Mouse (Mus musculus) intestine, postnatal 0 days (tissue): ENCODE measurements around the gene Eftud2. TPM values are rescaled to one million over a fixed set of nuclear protein-coding genes. Genes with fewer than 3 reads are reported as not detected.

Experiments used
- ATAC-seq: fragments of 200-750 bp; cut with Nextera tagmentation; 2 replicates; pipeline ENCODE4 v1.8.0; 2017; ENCODE audit warnings: mild to moderate bottlenecking, moderate TSS enrichment, moderate library complexity
- H3K27ac ChIP-seq: fragments of 300-500 bp; sonication (generic); 2 replicates; pipeline ENCODE4 v1.5.1; 2014; ENCODE audit warnings: mild to moderate bottlenecking, low read depth, low read length, moderate library complexity
- H3K27me3 ChIP-seq: fragments of 300-500 bp; sonication (generic); replicated peaks from 2 replicates; pipeline ENCODE4 v1.6.1; 2014; ENCODE audit warnings: low read length, mixed read lengths; ENCODE audit not compliant: control insufficient read depth, insufficient read depth
- H3K36me3 ChIP-seq: fragments of 300-500 bp; sonication (generic); 2 replicates; pipeline ENCODE4 v1.6.1; 2014; ENCODE audit warnings: mild to moderate bottlenecking, moderate library complexity; ENCODE audit not compliant: control insufficient read depth, insufficient read depth
- H3K4me1 ChIP-seq: fragments of 300-500 bp; sonication (generic); replicated peaks from 2 replicates; pipeline ENCODE4 v1.6.1; 2014; ENCODE audit warnings: antibody characterized with exemption, low read length, mixed read lengths; ENCODE audit not compliant: control insufficient read depth, insufficient read depth
- H3K4me2 ChIP-seq: fragments of 300-500 bp; sonication (generic); replicated peaks from 2 replicates; pipeline ENCODE4 v1.6.1; 2014; ENCODE audit warnings: low read depth, mild to moderate bottlenecking, moderate library complexity
- H3K4me3 ChIP-seq: fragments of 300-500 bp; sonication (generic); 2 replicates; pipeline ENCODE4 v1.5.1; 2014; ENCODE audit warnings: low read depth, low read length
- H3K9ac ChIP-seq: fragments of 300-500 bp; sonication (generic); 2 replicates; pipeline ENCODE4 v1.6.1; 2014; ENCODE audit warnings: mild to moderate bottlenecking, low read depth, low read length
- H3K9me3 ChIP-seq: fragments of 300-500 bp; sonication (generic); 2 replicates; pipeline ENCODE4 v1.6.1; 2016; ENCODE audit warnings: mixed run types; ENCODE audit not compliant: control insufficient read depth
- CTCF ChIP-seq: sonication (generic); IDR thresholded peaks from 2 replicates; pipeline ENCODE4 v1.5.1; 2016; ENCODE audit warnings: low read depth, mild to moderate bottlenecking, control low read depth, antibody characterized with exemption, moderate library complexity
- whole genome bisulfite sequencing: fragments of 180-500 bp; shearing (Covaris S2); extraction: QIAGEN DNeasy Blood & Tissue Kit; methylation state at CpG from one replicate; pipeline ENCODE4 v1.1.7; 2014; 5-methylcytosine and 5-hydroxymethylcytosine counted together
- polyA plus RNA-seq: library from polyadenylated mRNA; unstranded; fragments of >200 nt; fragmentation: Nextera tagmentation; extraction: Ambion mirVana; gene quantifications from 2 replicates; pipeline ENCODE4 v1.2.1, GENCODE M21; 2015

Eftud2 gene
- polyA plus RNA-seq, 1 experiment from 2014 or later = 50.9 TPM

DNA sequence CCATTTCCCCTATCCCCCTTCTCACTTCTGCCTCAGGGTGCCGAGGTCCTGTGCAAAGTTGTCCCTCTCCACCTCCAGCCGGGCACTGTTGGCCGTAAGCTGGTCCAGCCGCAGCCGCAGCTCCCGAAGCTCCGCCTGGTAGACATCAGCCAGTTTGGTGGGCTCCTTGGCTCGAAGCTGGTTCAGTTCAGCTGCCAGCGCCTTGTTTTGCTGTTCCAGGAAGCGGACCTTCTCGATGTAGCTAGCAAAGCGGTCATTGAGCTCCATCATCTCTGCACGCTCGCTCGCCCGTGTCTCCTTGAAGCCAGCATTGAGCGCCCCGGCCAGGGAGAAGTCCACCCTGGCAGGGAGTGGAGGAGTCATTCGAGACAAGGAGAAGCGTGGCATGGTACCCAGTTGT, 15.9 kb upstream of the Eftud2 start:
- H3K4me2 ChIP-seq = no peak overlapping the region
- 75% methylated on average over 20 of the region's 20 CpGs for WGBS
- ATAC-seq = no peak
- peaks cover 7% of the 10 kb centered on the region; the same call in 1 of the 2 replicates for H3K4me1 ChIP-seq
- no peaks in the 10 kb centered on the region for H3K36me3 ChIP-seq
- H3K4me3 ChIP-seq = no peak overlapping the region
- no peak overlapping the region for H3K27ac ChIP-seq
- no peaks in the 10 kb centered on the region for H3K9me3 ChIP-seq
- no peak overlapping the region for H3K9ac ChIP-seq
- TF ChIP-seq CTCF = no peak
- peaks cover 12% of the 10 kb centered on the region for H3K27me3 ChIP-seq

DNA sequence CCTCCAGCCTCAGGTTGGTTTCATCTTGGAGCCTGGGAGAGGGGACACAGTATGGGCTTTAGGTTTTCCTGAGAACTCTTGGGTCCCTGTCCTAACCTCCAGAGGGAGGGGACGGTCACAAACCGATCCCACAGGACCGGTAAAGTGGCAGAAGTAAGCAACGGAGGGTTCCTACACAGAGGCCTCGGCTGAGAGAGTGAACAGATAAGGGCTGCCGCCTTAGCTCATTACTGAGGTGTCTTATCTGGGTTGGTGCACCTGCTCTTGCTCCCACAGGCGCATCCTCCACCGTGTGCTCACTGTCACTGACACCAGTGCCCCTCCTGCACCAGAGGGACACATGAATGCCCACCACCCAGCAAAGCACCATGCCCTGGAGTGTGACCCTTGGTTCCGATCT, 15.0 kb upstream of the Eftud2 start:
- Histone ChIP-seq H3K4me1 (peaks cover 7% of the 10 kb centered on the region; the same call in 1 of the 2 replicates), H3K4me3 (no peak overlapping the region), H3K27me3 (peaks cover 12% of the 10 kb centered on the region), H3K27ac (no peak overlapping the region), H3K4me2 (no peak overlapping the region), H3K9me3 (no peaks in the 10 kb centered on the region), H3K36me3 (no peaks in the 10 kb centered on the region), H3K9ac (no peak overlapping the region)
- TF ChIP-seq CTCF = no peak
- no peak for ATAC-seq
- WGBS = 57% methylated on average over 9 of the region's 9 CpGs

DNA sequence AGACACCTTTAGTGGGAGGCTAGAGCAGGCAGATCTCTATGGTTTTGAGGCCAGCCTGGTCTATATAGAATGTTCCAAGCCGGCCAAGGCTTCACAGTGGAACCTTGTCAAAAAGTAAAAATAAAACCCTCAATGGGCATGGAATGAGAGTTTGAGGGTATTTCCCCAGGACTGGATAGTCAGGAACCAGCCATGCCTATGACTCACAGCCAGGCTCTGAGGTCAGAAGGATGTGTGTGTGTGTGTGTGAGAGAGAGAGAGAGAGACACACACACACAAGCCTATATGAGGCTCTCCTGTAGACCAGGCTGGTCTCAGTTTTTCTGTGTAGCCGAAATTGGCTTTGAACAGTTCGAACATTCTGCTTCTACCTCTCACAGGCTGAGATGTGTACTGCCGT, 13.9 kb upstream of the Eftud2 start:
- no peaks in the 10 kb centered on the region for H3K9me3 ChIP-seq
- H3K4me2 ChIP-seq = no peak overlapping the region
- H3K9ac ChIP-seq = no peak overlapping the region
- no peaks in the 10 kb centered on the region for H3K36me3 ChIP-seq
- no peak overlapping the region for H3K27ac ChIP-seq
- H3K4me1 ChIP-seq = peaks cover 4% of the 10 kb centered on the region; the same call in 1 of the 2 replicates
- no peak for TF ChIP-seq CTCF
- peaks cover 12% of the 10 kb centered on the region for H3K27me3 ChIP-seq
- H3K4me3 ChIP-seq = no peak overlapping the region
- WGBS = 89% methylated on average over 4 of the region's 4 CpGs
- no peak for ATAC-seq

DNA sequence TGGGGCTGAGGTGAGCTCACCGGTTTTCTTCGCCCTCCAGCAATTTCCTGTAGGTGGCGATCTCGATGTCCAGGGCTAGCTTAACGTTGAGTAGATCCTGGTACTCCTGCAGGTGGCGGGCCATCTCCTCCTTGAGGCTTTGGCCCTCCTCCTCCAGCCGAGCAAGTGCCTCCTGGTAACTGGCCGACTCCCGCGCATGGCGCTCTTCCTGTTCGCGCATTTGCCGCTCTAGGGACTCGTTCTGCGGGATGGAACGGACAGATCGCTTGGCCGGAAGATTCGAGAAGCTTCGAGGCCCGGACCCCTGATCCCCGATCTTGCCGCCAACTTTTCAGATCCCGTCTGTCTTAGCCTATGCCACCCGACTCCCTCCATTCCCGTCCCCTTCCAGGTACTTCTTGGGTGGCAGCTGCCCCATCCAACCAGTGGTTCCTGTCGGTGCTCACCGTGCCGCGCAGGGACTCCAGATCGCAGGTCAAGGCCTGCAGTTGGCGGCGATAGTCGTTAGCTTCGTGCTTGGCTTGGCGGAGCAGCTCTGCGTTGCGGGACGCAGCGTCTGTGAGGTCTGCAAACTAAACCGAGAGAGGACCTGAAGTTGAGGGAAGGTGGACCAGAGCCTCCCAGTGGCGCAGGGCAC, 12.3 kb upstream of the Eftud2 start:
- peak; percentile 90 for ATAC-seq
- H3K27ac ChIP-seq = no peak overlapping the region
- no peaks in the 10 kb centered on the region for H3K36me3 ChIP-seq
- no peaks in the 10 kb centered on the region for H3K9me3 ChIP-seq
- TF ChIP-seq CTCF = peak; percentile 96
- H3K27me3 ChIP-seq = peaks cover 12% of the 10 kb centered on the region
- H3K4me1 ChIP-seq = peaks cover 4% of the 10 kb centered on the region; the same call in 1 of the 2 replicates
- WGBS = 3% methylated on average over 43 of the region's 43 CpGs
- peak overlapping the region; percentile 34 for H3K9ac ChIP-seq
- H3K4me2 ChIP-seq = peak overlapping the region; percentile 85
- peak overlapping the region; percentile 48 for H3K4me3 ChIP-seq

DNA sequence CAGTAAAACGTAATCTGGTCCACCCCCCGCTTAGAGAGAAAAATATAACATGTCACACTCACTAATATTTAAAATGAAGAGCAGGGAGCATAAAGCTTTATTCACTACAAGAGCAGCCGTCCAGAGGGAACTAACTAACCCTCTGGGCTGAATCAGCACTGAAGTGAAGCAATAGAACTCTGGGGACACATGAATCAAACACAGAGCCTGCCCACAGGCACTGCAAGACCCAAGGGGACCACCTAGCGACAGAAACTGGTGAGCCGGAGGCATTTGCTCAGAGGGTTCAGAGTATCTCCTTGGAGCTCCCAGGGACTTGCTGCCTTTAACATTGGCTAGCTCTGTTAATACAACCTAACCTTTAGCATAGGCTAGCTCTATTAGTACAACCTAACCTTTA, 9.3 kb upstream of the Eftud2 start:
- Histone ChIP-seq H3K4me3 (no peak overlapping the region), H3K27me3 (peaks cover 12% of the 10 kb centered on the region), H3K36me3 (no peaks in the 10 kb centered on the region), H3K4me1 (peaks cover 4% of the 10 kb centered on the region; the same call in 1 of the 2 replicates), H3K9me3 (no peaks in the 10 kb centered on the region), H3K4me2 (no peak overlapping the region), H3K27ac (no peak overlapping the region), H3K9ac (no peak overlapping the region)
- 65% methylated on average over 5 of the region's 5 CpGs for WGBS
- ATAC-seq = no peak
- TF ChIP-seq CTCF = no peak

DNA sequence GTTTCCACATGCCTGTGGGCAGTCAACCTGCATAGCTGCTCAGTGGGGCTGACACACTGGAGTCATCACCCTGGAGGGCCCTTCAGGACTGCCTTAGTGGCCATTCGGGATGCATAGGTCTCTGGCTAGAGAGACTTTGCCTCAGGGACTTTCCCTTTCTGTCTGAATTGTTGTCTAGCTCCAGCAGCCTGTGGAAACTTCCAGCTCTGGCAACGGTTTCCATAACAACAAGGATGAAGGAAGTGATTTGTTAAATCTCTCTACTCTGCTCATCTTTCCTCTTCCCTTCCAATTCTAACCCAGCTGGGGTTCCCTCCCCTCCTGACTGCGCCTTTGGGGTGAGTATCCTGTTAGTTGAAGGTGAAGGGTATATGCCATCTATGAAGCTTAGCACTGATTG, 7.3 kb upstream of the Eftud2 start:
- no peak for TF ChIP-seq CTCF
- no peaks in the 10 kb centered on the region for H3K36me3 ChIP-seq
- WGBS = 52% methylated on average over 3 of the region's 3 CpGs
- H3K4me1 ChIP-seq = peaks cover 2% of the 10 kb centered on the region; the same call in 1 of the 2 replicates
- H3K27ac ChIP-seq = no peak overlapping the region
- no peaks in the 10 kb centered on the region for H3K27me3 ChIP-seq
- no peak for ATAC-seq
- no peak overlapping the region for H3K4me2 ChIP-seq
- H3K9me3 ChIP-seq = no peaks in the 10 kb centered on the region
- H3K9ac ChIP-seq = no peak overlapping the region
- no peak overlapping the region for H3K4me3 ChIP-seq

DNA sequence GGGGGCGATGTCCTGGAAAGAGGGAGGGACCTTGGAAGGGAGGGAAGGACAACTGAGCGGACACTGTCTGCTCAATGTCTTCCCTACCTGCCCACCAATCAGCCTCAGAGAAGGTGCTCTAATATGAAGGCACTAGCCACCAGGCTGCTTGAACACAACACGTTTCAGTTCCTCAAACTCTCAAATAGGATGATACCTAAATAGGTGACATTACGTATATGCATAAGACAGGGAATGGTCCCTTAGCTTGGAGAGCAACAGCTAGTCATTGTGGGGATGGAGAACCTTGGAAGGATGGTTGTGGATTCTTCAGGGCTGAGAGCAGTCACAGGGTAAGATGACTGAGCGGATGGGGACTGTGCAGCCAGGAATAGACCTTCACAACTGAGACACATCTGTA, 6.6 kb upstream of the Eftud2 start:
- no peak for TF ChIP-seq CTCF
- no peaks in the 10 kb centered on the region for H3K9me3 ChIP-seq
- 86% methylated on average over 5 of the region's 5 CpGs for WGBS
- H3K36me3 ChIP-seq = no peaks in the 10 kb centered on the region
- no peak overlapping the region for H3K4me2 ChIP-seq
- H3K27me3 ChIP-seq = no peaks in the 10 kb centered on the region
- H3K27ac ChIP-seq = no peak overlapping the region
- H3K4me3 ChIP-seq = no peak overlapping the region
- H3K9ac ChIP-seq = no peak overlapping the region
- no peaks in the 10 kb centered on the region for H3K4me1 ChIP-seq
- ATAC-seq = no peak
